Mouse (Mus musculus) brain, embryonic 14.5 days (tissue): ENCODE data around the gene Slc40a1.

ENCODE experiments used
- CTCF ChIP-seq: fragments of 200-500 bp; IDR thresholded peaks from 2 replicates; pipeline ENCODE4 v1.5.1; 2012; ENCODE audit warnings: inconsistent platforms, mild to moderate bottlenecking, moderate library complexity, borderline replicate concordance; ENCODE audit not compliant: insufficient read depth, insufficient read length; ENCODE audit errors: extremely low read depth
- POLR2A ChIP-seq: fragments of 200-500 bp; IDR thresholded peaks from 2 replicates; pipeline ENCODE4 v1.6.1; 2012; ENCODE audit warnings: mild to moderate bottlenecking, inconsistent platforms, borderline replicate concordance; ENCODE audit not compliant: poor library complexity, insufficient read depth, insufficient read length, severe bottlenecking; ENCODE audit errors: extremely low read depth

- TF ChIP-seq CTCF (no peak), POLR2A (no peak)
These were observed 65.2 kb downstream of the Slc40a1 start for GRCm38 (mm10) chr1:45861162-45861561.
